Mouse (Mus musculus): ENCODE results near the gene Tmc6. TPM values are rescaled to one million over a fixed set of nuclear protein-coding genes. Genes with fewer than 3 reads are reported as not detected.
A peak's percentile ranks its signal among the peaks of the same experiment; 100 is the strongest.
"Not testable (repeated sequence)": the region's sequence is repeated elsewhere in the genome, so short reads cannot be mapped to it uniquely, and the experiment has no call there.

Tmc6 gene
- polyA plus RNA-seq, 1 experiment from 2014 or later = 37.5 TPM

GRCm38 (mm10) chr11:117823411-117823810 lies 41.4 kb upstream of the Tmc6 start:
- no peak for ATAC-seq (replicated peaks; ENCODE audit: low FRiP score)
- Histone ChIP-seq H3K4me3 (replicated peaks) (no peak overlapping the region), H3K9ac (no peak overlapping the region), H3K36me3 (peaks cover 51% of the 10 kb centered on the region), H3K27me3 (no peaks in the 10 kb centered on the region), H3K27ac (peak overlapping the region; percentile 37; the same call in 1 of the 2 replicates), H3K4me2 (peak overlapping the region; percentile 94; the same call in 1 of the 2 replicates), H3K9me3 (replicated peaks) (no peaks in the 10 kb centered on the region), H3K4me1 (peaks cover 64% of the 10 kb centered on the region)
- WGBS = 87% methylated on average over 6 of the region's 6 CpGs

GRCm38 (mm10) chr11:117822728-117823241 lies 40.8 kb upstream of the Tmc6 start:
- 72% methylated on average over 7 of the region's 7 CpGs for WGBS
- Histone ChIP-seq H3K4me1 (peaks cover 58% of the 10 kb centered on the region), H3K4me2 (peak overlapping the region; percentile 5; the same call in 1 of the 2 replicates)

GRCm38 (mm10) chr11:117821868-117822267 lies 39.9 kb upstream of the Tmc6 start:
- H3K9ac ChIP-seq = no peak overlapping the region
- no peak overlapping the region for H3K27ac ChIP-seq
- peaks cover 67% of the 10 kb centered on the region for H3K36me3 ChIP-seq
- no peak overlapping the region for H3K4me2 ChIP-seq
- H3K9me3 ChIP-seq (replicated peaks) = no peaks in the 10 kb centered on the region
- no peaks in the 10 kb centered on the region for H3K27me3 ChIP-seq
- peaks cover 49% of the 10 kb centered on the region for H3K4me1 ChIP-seq
- 80% methylated on average over 9 of the region's 9 CpGs for WGBS
- no peak for ATAC-seq (replicated peaks; ENCODE audit: low FRiP score)
- no peak overlapping the region for H3K4me3 ChIP-seq (replicated peaks)

More at GRCm38 (mm10) chr11:117822728-117823241, 40.8 kb upstream of the Tmc6 start:
- no peak overlapping the region for H3K4me3 ChIP-seq (replicated peaks)
- no peak for ATAC-seq (replicated peaks; ENCODE audit: low FRiP score)
- peak overlapping the region; percentile 37 for H3K27ac ChIP-seq
- no peaks in the 10 kb centered on the region for H3K9me3 ChIP-seq (replicated peaks)
- no peaks in the 10 kb centered on the region for H3K27me3 ChIP-seq
- H3K36me3 ChIP-seq = peaks cover 58% of the 10 kb centered on the region
- H3K9ac ChIP-seq = no peak overlapping the region

- peaks cover 82% of the 10 kb centered on the region for H3K36me3 ChIP-seq
- no peak overlapping the region for H3K4me3 ChIP-seq (replicated peaks)
- no peak overlapping the region for H3K4me2 ChIP-seq
- H3K4me1 ChIP-seq = peaks cover 33% of the 10 kb centered on the region
- no peak for ATAC-seq (replicated peaks; ENCODE audit: low FRiP score)
- H3K27me3 ChIP-seq = no peaks in the 10 kb centered on the region
- H3K9ac ChIP-seq = no peak overlapping the region
- 90% methylated on average over 7 of the region's 7 CpGs for WGBS
- no peaks in the 10 kb centered on the region for H3K9me3 ChIP-seq (replicated peaks)
- no peak overlapping the region for H3K27ac ChIP-seq
These were observed 38.2 kb upstream of the Tmc6 start for GRCm38 (mm10) chr11:117820173-117820572.

- Histone ChIP-seq H3K4me2 (no peak overlapping the region), H3K27ac (no peak overlapping the region), H3K4me1 (peaks cover 23% of the 10 kb centered on the region), H3K27me3 (no peaks in the 10 kb centered on the region), H3K9me3 (replicated peaks) (no peaks in the 10 kb centered on the region), H3K9ac (no peak overlapping the region), H3K4me3 (replicated peaks) (no peak overlapping the region), H3K36me3 (peaks cover 92% of the 10 kb centered on the region)
- WGBS = 89% methylated on average over 8 of the region's 8 CpGs
- ATAC-seq (replicated peaks; ENCODE audit: low FRiP score) = no peak
These were observed 37.1 kb upstream of the Tmc6 start for GRCm38 (mm10) chr11:117819095-117819494.

GRCm38 (mm10) chr11:117816389-117816996 lies 34.5 kb upstream of the Tmc6 start:
- 88% methylated on average over 13 of the region's 13 CpGs for whole genome bisulfite sequencing
- Histone ChIP-seq H3K4me3 (replicated peaks) (no peak overlapping the region), H3K27ac (no peak overlapping the region), H3K4me1 (peaks cover 3% of the 10 kb centered on the region), H3K4me2 (no peak overlapping the region), H3K36me3 (peaks cover 93% of the 10 kb centered on the region), H3K9me3 (replicated peaks) (no peaks in the 10 kb centered on the region), H3K27me3 (no peaks in the 10 kb centered on the region), H3K9ac (no peak overlapping the region)
- ATAC-seq (replicated peaks; ENCODE audit: low FRiP score) = no peak

- not testable (repeated sequence) for H3K27me3 ChIP-seq; H3K9ac ChIP-seq; H3K4me1 ChIP-seq; H3K4me3 ChIP-seq (replicated peaks); H3K27ac ChIP-seq; H3K4me2 ChIP-seq; ATAC-seq (replicated peaks; ENCODE audit: low FRiP score); H3K9me3 ChIP-seq (replicated peaks)
- H3K36me3 ChIP-seq = peaks cover 87% of the 10 kb centered on the region
- WGBS = 85% methylated on average over 9 of the region's 9 CpGs
These were observed 33.9 kb upstream of the Tmc6 start for GRCm38 (mm10) chr11:117815850-117816249.

- H3K36me3 ChIP-seq = peaks cover 77% of the 10 kb centered on the region
- no peak overlapping the region for H3K4me3 ChIP-seq (replicated peaks)
- peaks cover 19% of the 10 kb centered on the region for H3K4me1 ChIP-seq
- H3K27me3 ChIP-seq = no peaks in the 10 kb centered on the region
- no peak for ATAC-seq (replicated peaks; ENCODE audit: low FRiP score)
- 90% methylated on average over 6 of the region's 6 CpGs for WGBS
- H3K4me2 ChIP-seq = no peak overlapping the region
- no peak overlapping the region for H3K9ac ChIP-seq
- no peaks in the 10 kb centered on the region for H3K9me3 ChIP-seq (replicated peaks)
- no peak overlapping the region for H3K27ac ChIP-seq
These were observed 32.8 kb upstream of the Tmc6 start for GRCm38 (mm10) chr11:117814704-117815366.

- no peak overlapping the region for H3K27ac ChIP-seq
- H3K9me3 ChIP-seq (replicated peaks) = no peaks in the 10 kb centered on the region
- ATAC-seq (replicated peaks; ENCODE audit: low FRiP score) = no peak
- no peak overlapping the region for H3K9ac ChIP-seq
- H3K4me2 ChIP-seq = no peak overlapping the region
- H3K4me1 ChIP-seq = peaks cover 25% of the 10 kb centered on the region
- no peak overlapping the region for H3K4me3 ChIP-seq (replicated peaks)
- 80% methylated on average over 5 of the region's 5 CpGs for WGBS
- H3K36me3 ChIP-seq = peaks cover 67% of the 10 kb centered on the region
- no peaks in the 10 kb centered on the region for H3K27me3 ChIP-seq
These were observed 31.9 kb upstream of the Tmc6 start for GRCm38 (mm10) chr11:117813867-117814266.

GRCm38 (mm10) chr11:117810401-117811046 lies 28.5 kb upstream of the Tmc6 start:
- Histone ChIP-seq H3K4me2 (peak overlapping the region; percentile 89), H3K27ac (peak overlapping the region; percentile 72), H3K9me3 (replicated peaks) (no peaks in the 10 kb centered on the region), H3K27me3 (no peaks in the 10 kb centered on the region), H3K36me3 (peaks cover 36% of the 10 kb centered on the region), H3K4me3 (replicated peaks) (peak overlapping the region; percentile 78), H3K4me1 (peaks cover 25% of the 10 kb centered on the region), H3K9ac (peak overlapping the region; percentile 66)
- whole genome bisulfite sequencing = under 1% methylated on average over 21 of the region's 21 CpGs
- ATAC-seq (replicated peaks; ENCODE audit: low FRiP score) = peak; percentile 83

GRCm38 (mm10) chr11:117809407-117810311 lies 27.7 kb upstream of the Tmc6 start, which contains the start of the genes Gm20708 and Syngr2:
TSS of gene Gm20708 (plus strand) at chr11:117809668.
TSS of gene Syngr2 (plus strand) at chr11:117809668.
- peak; percentile 76 for ATAC-seq (replicated peaks; ENCODE audit: low FRiP score)
- Histone ChIP-seq H3K4me2 (peak within 1 kb of the TSS; percentile 89), H3K4me1 (peaks cover 25% of the 10 kb centered on the region), H3K27ac (peak within 1 kb of the TSS; percentile 72), H3K36me3 (peaks cover 27% of the 10 kb centered on the region), H3K9me3 (replicated peaks) (no peaks in the 10 kb centered on the region), H3K27me3 (no peaks in the 10 kb centered on the region), H3K4me3 (replicated peaks) (peak within 1 kb of the TSS; percentile 78), H3K9ac (peak within 1 kb of the TSS; percentile 66)
- WGBS = under 1% methylated on average over 75 of the region's 75 CpGs
